14 mouse cellular contexts compared by ENCODE assay signal in genomic region chr14:24615776-24616175, GRCm38 (mm10).
DNase-seq lines count a peak whose midpoint lies in the region; ATAC-seq and TF ChIP-seq lines count a peak whose summit lies in the region.
"Had no signal": no experiment of that assay in that cellular context is flagged by ENCODE, and none has a peak within 500 bp of the region (broad histone marks: within the 10 kb centered on the region; RNA-seq: fewer than 3 reads in every experiment).

No protein-coding gene starts in this region.

- no peak for TF ChIP-seq CTCF in brain, embryonic 14.5 days (IDR thresholded peaks at IDR 0.05; ENCODE audit: borderline replicate concordance, extremely low read depth, insufficient read depth, insufficient read length)

- DNase-seq in layer of hippocampus, adult 18-20 months (ENCODE audit: low spot score in 2 of 2) = peak; percentile 12 to 36
- DNase-seq in layer of hippocampus, adult 9-10 months (ENCODE audit: low spot score) = no peak
- peak; percentile 48 for DNase-seq in brain, embryonic 14.5 days (ENCODE audit: low read depth)
- DNase-seq in embryo, embryonic 10 days (ENCODE audit: low spot score) = no peak
- DNase-seq in thymus, postnatal 25 days = no peak
- DNase-seq: adrenal gland, postnatal 10 days; cerebellum, adult 11-12 months had no signal

- no peaks in the 10 kb centered on the region for H3K36me3 ChIP-seq in hindbrain, embryonic 12.5 days
- H3K36me3 ChIP-seq in midbrain, embryonic 15.5 days (replicated peaks) = no peaks in the 10 kb centered on the region
- H3K36me3 ChIP-seq: kidney, embryonic 15.5 days; limb, embryonic 13.5 days; lung, embryonic 15.5 days had no signal

- H3K9ac ChIP-seq in hindbrain, embryonic 12.5 days = no peak overlapping the region
- no peak overlapping the region for H3K9ac ChIP-seq in midbrain, embryonic 15.5 days
- H3K9ac ChIP-seq: kidney, embryonic 15.5 days; limb, embryonic 13.5 days; lung, embryonic 15.5 days had no signal

- no peaks in the 10 kb centered on the region for H3K9me3 ChIP-seq in hindbrain, embryonic 12.5 days (replicated peaks)
- H3K9me3 ChIP-seq in midbrain, embryonic 15.5 days = no peaks in the 10 kb centered on the region
- H3K9me3 ChIP-seq: kidney, embryonic 15.5 days; limb, embryonic 13.5 days; lung, embryonic 15.5 days had no signal

- no peaks in the 10 kb centered on the region for H3K27me3 ChIP-seq in hindbrain, embryonic 12.5 days
- H3K27me3 ChIP-seq in midbrain, embryonic 15.5 days (replicated peaks) = no peaks in the 10 kb centered on the region
- H3K27me3 ChIP-seq: kidney, embryonic 15.5 days; limb, embryonic 13.5 days; lung, embryonic 15.5 days had no signal

- WGBS in hindbrain, embryonic 12.5 days = 77% methylated on average over 3 of the region's 3 CpGs
- WGBS in midbrain, embryonic 15.5 days = 44% methylated on average over 3 of the region's 3 CpGs

- TF ChIP-seq POLR2A in brain, embryonic 14.5 days (IDR thresholded peaks at IDR 0.05; ENCODE audit: borderline replicate concordance, extremely low read depth, insufficient read depth, insufficient read length, poor library complexity, severe bottlenecking) = no peak

- peaks cover 42% of the 10 kb centered on the region for H3K4me1 ChIP-seq in hindbrain, embryonic 12.5 days
- H3K4me1 ChIP-seq in midbrain, embryonic 15.5 days = peaks cover 50% of the 10 kb centered on the region
- H3K4me1 ChIP-seq: kidney, embryonic 15.5 days; limb, embryonic 13.5 days had no signal

- no peak for ATAC-seq in hindbrain, embryonic 12.5 days (ENCODE audit: low FRiP score)
- no peak for ATAC-seq in midbrain, embryonic 15.5 days (replicated peaks)
- ATAC-seq in cerebellum, adult (ENCODE audit: insufficient number of reproducible peaks, low FRiP score, low TSS enrichment) = no peak

- no peak overlapping the region for H3K4me2 ChIP-seq in hindbrain, embryonic 12.5 days (replicated peaks)
- no peak overlapping the region for H3K4me2 ChIP-seq in midbrain, embryonic 15.5 days
- H3K4me2 ChIP-seq: heart, embryonic 11.5 days; kidney, embryonic 15.5 days; limb, embryonic 13.5 days; lung, embryonic 15.5 days had no signal

- H3K27ac ChIP-seq in hindbrain, embryonic 12.5 days = peak overlapping the region; percentile 98
- peak overlapping the region; percentile 95 for H3K27ac ChIP-seq in midbrain, embryonic 15.5 days
- H3K27ac ChIP-seq: kidney, embryonic 15.5 days; limb, embryonic 13.5 days; lung, embryonic 15.5 days had no signal

- no peak overlapping the region for H3K4me3 ChIP-seq in hindbrain, embryonic 12.5 days
- H3K4me3 ChIP-seq in midbrain, embryonic 15.5 days = no peak overlapping the region
- H3K4me3 ChIP-seq: kidney, embryonic 15.5 days; limb, embryonic 13.5 days; lung, embryonic 15.5 days had no signal

Comparison
In these comparisons a context has a peak if more than half of its experiments do, and no peak if none do; other contexts are left out.
1. DNase-seq: peak in layer of hippocampus, adult 18-20 months (2 of 2) and brain, embryonic 14.5 days (single experiment); none in layer of hippocampus, adult 9-10 months (single experiment), embryo, embryonic 10 days (single experiment) and thymus, postnatal 25 days (single experiment).